Mouse (Mus musculus) WW6 (cell line): ENCODE results near the gene Picalm.

Experiments used
- DNase-seq: peaks from one replicate; pipeline ENCODE4 v3.0.0-alpha.2; 2013; ENCODE audit warnings: low read depth, low spot score

Gene Picalm

GRCm38 (mm10) chr7:90210947-90211346 is 80.9 kb downstream of the Picalm start:
- DNase-seq, result no peak

GRCm38 (mm10) chr7:90216511-90216910 is 86.5 kb downstream of the Picalm start:
- DNase-seq, result no peak

- DNase-seq, result no peak
Observed at GRCm38 (mm10) chr7:90218122-90218521, 88.1 kb downstream of the Picalm start.

GRCm38 (mm10) chr7:90221487-90221886 is 91.5 kb downstream of the Picalm start:
- DNase-seq, result no peak

- no peak for DNase-seq
Observed at GRCm38 (mm10) chr7:90228075-90228474, 98.1 kb downstream of the Picalm start.

GRCm38 (mm10) chr7:90228884-90229283 is 98.9 kb downstream of the Picalm start:
- DNase-seq, result peak; percentile 18

GRCm38 (mm10) chr7:90231431-90231830 is 101.4 kb downstream of the Picalm start:
- no peak for DNase-seq

- no peak for DNase-seq
Observed at GRCm38 (mm10) chr7:90233921-90234320, 103.9 kb downstream of the Picalm start.

GRCm38 (mm10) chr7:90236289-90236905 is 106.4 kb downstream of the Picalm start:
- no peak for DNase-seq

GRCm38 (mm10) chr7:90243151-90243550 is 113.1 kb downstream of the Picalm start:
- DNase-seq, result no peak

GRCm38 (mm10) chr7:90243643-90244042 is 113.6 kb downstream of the Picalm start:
- DNase-seq, result no peak

- DNase-seq, result peak; percentile 22
Observed at GRCm38 (mm10) chr7:90252946-90253345, 122.9 kb downstream of the Picalm start.

GRCm38 (mm10) chr7:90258701-90259100 is 128.7 kb downstream of the Picalm start:
- DNase-seq, result no peak

GRCm38 (mm10) chr7:90259899-90260298 is 129.9 kb downstream of the Picalm start:
- no peak for DNase-seq

GRCm38 (mm10) chr7:90261902-90262599 is 132.0 kb downstream of the Picalm start:
- no peak for DNase-seq
